ENCODE assay signal across 7 mouse cellular contexts in genomic region chr6:28931636-28932327, GRCm38 (mm10).
DNase-seq lines count a peak whose midpoint lies in the region; ATAC-seq lines count a peak whose summit lies in the region.

No protein-coding gene starts in this region.

- no peaks in the 10 kb centered on the region for H3K27me3 ChIP-seq in neural tube, embryonic 11.5 days (ENCODE audit: control insufficient read depth, insufficient read depth, low read length)
- H3K27me3 ChIP-seq in forebrain, embryonic 10.5 days (ENCODE audit: poor library complexity, severe bottlenecking), result 0 out of 2 replicates have a peak, but pooled peaks cover 7% of the 10 kb centered on the region
- H3K27me3 ChIP-seq in limb, embryonic 10.5 days (ENCODE audit: low read depth, poor library complexity, severe bottlenecking), result no peaks in the 10 kb centered on the region
- no peaks in the 10 kb centered on the region for H3K27me3 ChIP-seq in stomach, embryonic 16.5 days (ENCODE audit: control insufficient read depth, insufficient read depth, low read length)

- H3K9ac ChIP-seq in neural tube, embryonic 11.5 days (ENCODE audit: low read length), result no peak overlapping the region
- peak overlapping the region; percentile 2; the same call in 1 of the 2 replicates for H3K9ac ChIP-seq in stomach, embryonic 16.5 days (ENCODE audit: low read length)

- no peak for DNase-seq in neural tube, embryonic 11.5 days (ENCODE audit: low spot score)
- DNase-seq in neural tube, embryonic 10.5 days (ENCODE audit: extremely low spot score, low spot score), result no peak
- DNase-seq in forebrain, embryonic 10.5 days (ENCODE audit: extremely low spot score, low spot score), result peak; percentile 23
- peak; percentile 56 for DNase-seq in limb, embryonic 10.5 days (ENCODE audit: low spot score)
- DNase-seq in c-Kit-positive CD71-positive TER-119-positive erythroid progenitor cells, embryonic 14.5 days (ENCODE audit: low spot score), result no peak
- DNase-seq in layer of hippocampus, adult 18-20 months (ENCODE audit: low spot score in 2 of 2), result no peak

- H3K9me3 ChIP-seq in neural tube, embryonic 11.5 days (ENCODE audit: control insufficient read depth, low read length), result no peaks in the 10 kb centered on the region
- H3K9me3 ChIP-seq in forebrain, embryonic 10.5 days, result no peaks in the 10 kb centered on the region; the same call in 1 of the 2 replicates
- H3K9me3 ChIP-seq in limb, embryonic 10.5 days (replicated peaks), result no peaks in the 10 kb centered on the region
- H3K9me3 ChIP-seq in stomach, embryonic 16.5 days (replicated peaks; ENCODE audit: control insufficient read depth, low read length), result no peaks in the 10 kb centered on the region

- ATAC-seq in neural tube, embryonic 11.5 days (ENCODE audit: insufficient read depth, low FRiP score, low TSS enrichment), result peak; percentile 48
- ATAC-seq in stomach, embryonic 16.5 days (ENCODE audit: insufficient read depth, low FRiP score), result peak; percentile 56

- H3K4me1 ChIP-seq in neural tube, embryonic 11.5 days (ENCODE audit: control insufficient read depth, insufficient read depth, low read length), result peaks cover 4% of the 10 kb centered on the region; the same call in 1 of the 2 replicates
- H3K4me1 ChIP-seq in forebrain, embryonic 10.5 days, result peaks cover 20% of the 10 kb centered on the region
- H3K4me1 ChIP-seq in limb, embryonic 10.5 days, result peaks cover 19% of the 10 kb centered on the region
- H3K4me1 ChIP-seq in stomach, embryonic 16.5 days (ENCODE audit: control insufficient read depth, insufficient read depth, low read length), result peaks cover 2% of the 10 kb centered on the region; the same call in 1 of the 2 replicates

- peak overlapping the region; percentile 12; the same call in 1 of the 2 replicates for H3K4me3 ChIP-seq in neural tube, embryonic 11.5 days (ENCODE audit: low read depth, low read length)
- peak overlapping the region; percentile 46 for H3K4me3 ChIP-seq in forebrain, embryonic 10.5 days
- H3K4me3 ChIP-seq in limb, embryonic 10.5 days, result peak overlapping the region; percentile 43
- H3K4me3 ChIP-seq in stomach, embryonic 16.5 days (replicated peaks; ENCODE audit: low read length), result peak overlapping the region; percentile 5

- H3K27ac ChIP-seq in neural tube, embryonic 11.5 days (ENCODE audit: low read depth, low read length), result no peak overlapping the region
- H3K27ac ChIP-seq in forebrain, embryonic 10.5 days, result peak overlapping the region; percentile 74
- H3K27ac ChIP-seq in limb, embryonic 10.5 days, result peak overlapping the region; percentile 70
- H3K27ac ChIP-seq in stomach, embryonic 16.5 days (ENCODE audit: low read length), result no peak overlapping the region

- WGBS in neural tube, embryonic 11.5 days, result 6% methylated on average over 11 of the region's 13 CpGs
- WGBS in forebrain, embryonic 10.5 days, result under 1% methylated on average over 12 of the region's 13 CpGs
- WGBS in limb, embryonic 10.5 days, result 5% methylated on average over 13 of the region's 13 CpGs
- 6% methylated on average over 11 of the region's 13 CpGs for WGBS in stomach, embryonic 16.5 days

- H3K4me2 ChIP-seq in neural tube, embryonic 11.5 days (ENCODE audit: low read depth), result peak overlapping the region; percentile 44
- H3K4me2 ChIP-seq in stomach, embryonic 16.5 days (ENCODE audit: low read depth, low read length), result peak overlapping the region; percentile 46

- H3K36me3 ChIP-seq in neural tube, embryonic 11.5 days (ENCODE audit: control insufficient read depth, insufficient read depth, low read length), result no peaks in the 10 kb centered on the region
- no peaks in the 10 kb centered on the region for H3K36me3 ChIP-seq in forebrain, embryonic 10.5 days (replicated peaks)
- no peaks in the 10 kb centered on the region for H3K36me3 ChIP-seq in limb, embryonic 10.5 days
- H3K36me3 ChIP-seq in stomach, embryonic 16.5 days (ENCODE audit: control insufficient read depth, insufficient read depth, low read length), result no peaks in the 10 kb centered on the region

Comparison
In these comparisons a context has a peak if more than half of its experiments do, and no peak if none do; other contexts are left out.
1. DNase-seq: peak in forebrain, embryonic 10.5 days (single experiment) and limb, embryonic 10.5 days (single experiment); none in neural tube, embryonic 11.5 days (single experiment), neural tube, embryonic 10.5 days (single experiment), c-Kit-positive CD71-positive TER-119-positive erythroid progenitor cells, embryonic 14.5 days (single experiment) and layer of hippocampus, adult 18-20 months (0 of 2).
2. H3K27ac ChIP-seq: peak in forebrain, embryonic 10.5 days (single experiment) and limb, embryonic 10.5 days (single experiment); none in neural tube, embryonic 11.5 days (single experiment) and stomach, embryonic 16.5 days (single experiment).
3. Peak in every context shown above with its lines, with median percentiles within 50 percentile points of each other: H3K4me3 ChIP-seq.